Mouse (Mus musculus): ENCODE data around the gene Faap24.

GRCm38 (mm10) chr7:35344785-35345330 lies 51.8 kb downstream of the Faap24 start:
- TF ChIP-seq CTCF (IDR thresholded peaks at IDR 0.05; ENCODE audit: low read depth, low read length) (no peak), GATA1 (IDR thresholded peaks at IDR 0.05; ENCODE audit: borderline replicate concordance, low read length) (no peak), POLR2AphosphoS5 (IDR thresholded peaks at IDR 0.05; ENCODE audit: insufficient replicate concordance, low read depth, low read length) (no peak)

Measured in G1E (cell line).